Mouse (Mus musculus) thymus, postnatal 25 days (tissue): ENCODE data around the gene Acer2.
"Not testable (repeated sequence)": the region's sequence is repeated elsewhere in the genome, so short reads cannot be mapped to it uniquely, and the experiment has no call there.

Experiments
- DNase-seq: peaks from one replicate; pipeline ENCODE4 v3.0.0; 2022

Gene Acer2

DNA sequence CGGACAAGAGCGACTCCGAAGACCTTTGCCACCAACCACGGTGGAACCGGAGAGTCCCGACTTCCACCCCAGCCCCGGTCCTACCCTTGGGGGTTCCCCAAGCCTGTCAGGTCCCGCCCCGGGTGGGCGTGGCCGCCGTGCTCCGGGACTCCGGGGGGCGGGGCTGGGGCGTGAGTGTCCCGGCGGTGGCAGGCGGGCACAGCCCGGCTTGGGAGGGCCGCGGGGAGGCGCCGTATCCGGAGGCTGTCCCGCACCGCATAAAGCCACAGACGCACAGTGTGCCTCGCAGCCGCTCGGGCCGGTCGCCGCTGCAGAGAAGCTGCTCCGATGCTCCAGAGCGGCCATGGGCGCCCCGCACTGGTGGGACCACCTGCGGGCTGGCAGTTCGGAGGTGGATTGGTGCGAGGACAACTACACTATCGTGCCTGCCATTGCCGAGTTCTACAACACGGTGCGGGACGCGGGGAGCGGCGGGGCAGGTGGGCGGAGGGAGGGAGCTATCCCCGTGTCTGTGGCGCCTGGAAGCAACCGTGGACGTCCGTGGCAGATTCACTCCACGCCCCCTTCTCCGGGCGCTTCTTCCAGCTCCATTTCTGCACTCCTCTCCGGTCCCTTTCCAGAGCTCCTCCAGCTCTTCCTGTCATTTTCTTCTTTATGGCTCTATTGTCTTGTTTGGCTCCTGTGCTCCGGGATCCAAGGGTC is at the start of gene Acer2:
TSS of gene Acer2 (plus strand) at position 251 of the 702 bp plus-strand sequence.
- DNase-seq: peak; percentile 94

DNA sequence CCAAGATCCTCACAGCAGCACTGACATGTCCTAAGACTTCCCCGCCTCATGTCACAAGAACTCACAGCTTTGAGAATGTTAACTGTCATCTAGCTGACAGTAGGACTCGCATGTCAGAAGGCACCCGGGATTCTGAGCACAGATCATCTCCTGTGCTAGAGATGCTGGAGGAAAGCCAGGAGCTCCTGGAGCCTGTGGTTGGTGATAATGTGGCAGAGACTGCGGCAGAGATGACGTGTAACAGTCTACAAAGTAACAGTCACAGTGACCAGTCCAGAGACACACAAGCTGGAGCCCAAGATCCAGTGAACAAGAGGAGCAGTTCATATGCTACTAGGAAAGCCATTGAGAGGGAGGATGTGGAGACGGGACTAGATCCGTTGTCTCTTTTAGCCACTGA is 49.1 kb upstream of the Acer2 start:
- no peak for DNase-seq

DNA sequence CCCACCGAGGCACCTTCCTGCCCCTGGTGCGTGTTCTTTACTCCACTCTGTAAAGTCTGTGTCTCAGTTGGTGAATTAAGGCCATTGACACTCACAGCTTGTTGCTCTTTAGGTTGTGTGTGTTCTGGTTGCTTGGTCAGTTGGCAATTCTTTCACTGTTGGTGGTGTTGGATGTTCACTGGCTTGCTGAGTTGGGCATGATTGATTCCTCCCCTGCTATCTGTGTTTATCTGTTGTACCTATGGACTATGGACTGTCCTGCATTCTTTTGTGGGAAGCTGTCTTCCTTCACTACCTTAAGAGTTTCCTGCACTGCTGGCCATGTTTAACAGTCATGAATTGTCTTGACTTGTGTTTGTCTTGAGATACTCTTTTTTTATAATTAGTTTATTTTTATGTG is 42.3 kb upstream of the Acer2 start:
- no peak for DNase-seq

DNA sequence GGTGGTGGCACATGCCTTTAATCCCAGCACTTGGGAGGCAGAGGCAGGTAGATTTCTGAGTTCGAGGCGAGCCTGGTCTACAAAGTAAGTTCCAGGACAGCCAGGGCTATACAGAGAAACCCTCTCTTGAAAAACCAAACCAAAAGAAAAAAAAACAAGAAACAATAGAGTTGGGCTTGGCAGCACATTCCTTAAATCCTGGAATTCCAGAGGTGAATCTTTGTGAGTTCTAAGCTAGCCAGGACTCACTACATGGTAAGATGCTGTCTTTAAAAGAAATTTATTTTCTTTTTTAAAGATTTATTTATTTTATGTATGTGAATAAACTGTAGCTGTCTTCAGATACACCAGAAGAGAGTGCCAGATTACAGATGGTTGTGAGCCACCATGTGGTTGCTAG is 33.1 kb upstream of the Acer2 start:
- DNase-seq: not testable (repeated sequence)

DNA sequence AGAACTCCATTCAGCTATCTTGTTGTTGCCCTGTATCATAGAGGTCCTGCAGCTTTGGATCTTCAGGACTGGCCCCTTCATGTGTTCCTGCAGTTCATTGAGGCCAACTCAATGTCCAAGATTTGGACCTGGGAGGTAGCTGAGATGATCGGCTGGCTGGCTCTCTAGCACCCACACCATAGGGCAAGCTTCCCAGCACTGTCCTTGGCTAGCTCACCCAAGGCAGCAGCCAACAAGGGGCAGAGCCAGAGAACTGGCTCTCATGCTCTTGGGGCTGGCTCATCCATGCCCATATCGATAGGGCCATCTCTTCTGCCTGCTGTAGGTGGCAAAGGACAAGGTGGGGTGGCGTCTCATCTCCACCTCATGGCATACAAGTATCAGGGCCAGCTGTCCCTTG is 28.8 kb upstream of the Acer2 start:
- no peak for DNase-seq

DNA sequence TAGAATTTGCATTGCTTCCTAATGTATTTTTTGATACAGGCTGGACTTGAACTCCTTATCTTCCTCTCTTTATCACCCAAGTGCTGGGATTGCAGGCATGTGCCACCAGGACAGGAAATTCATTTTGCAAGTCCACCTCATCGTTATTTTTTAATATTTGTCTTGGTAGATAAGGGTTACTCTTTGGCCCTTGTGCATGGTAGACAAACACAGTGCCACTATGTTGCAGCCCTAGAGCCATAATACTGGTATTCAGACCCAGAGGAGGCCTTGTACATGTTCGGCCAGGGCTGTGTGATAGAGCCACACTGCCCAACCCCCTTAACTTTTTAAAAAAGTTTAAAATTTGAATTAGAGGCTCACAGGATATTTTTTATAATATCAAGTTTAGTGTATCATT is 26.9 kb upstream of the Acer2 start:
- DNase-seq: no peak

DNA sequence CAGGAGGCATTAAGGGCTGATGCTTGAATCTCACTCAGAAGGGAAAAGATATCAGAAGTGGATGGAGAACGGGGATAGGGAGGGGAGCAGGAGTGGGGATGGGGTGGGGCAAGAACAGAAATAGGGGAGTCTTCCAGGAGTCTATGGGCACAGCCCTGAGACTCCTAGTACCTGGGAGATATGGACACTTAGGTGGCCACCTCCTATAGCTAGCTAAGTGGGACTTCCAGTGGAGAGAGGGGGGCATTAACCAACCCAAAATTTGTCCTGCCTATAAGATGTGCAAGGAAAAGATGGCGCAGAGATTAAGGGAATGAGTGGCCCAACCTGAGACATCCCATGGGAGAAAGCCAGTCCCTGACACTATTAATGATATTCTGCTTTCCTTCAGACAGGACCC is 22.9 kb upstream of the Acer2 start:
- DNase-seq: no peak

DNA sequence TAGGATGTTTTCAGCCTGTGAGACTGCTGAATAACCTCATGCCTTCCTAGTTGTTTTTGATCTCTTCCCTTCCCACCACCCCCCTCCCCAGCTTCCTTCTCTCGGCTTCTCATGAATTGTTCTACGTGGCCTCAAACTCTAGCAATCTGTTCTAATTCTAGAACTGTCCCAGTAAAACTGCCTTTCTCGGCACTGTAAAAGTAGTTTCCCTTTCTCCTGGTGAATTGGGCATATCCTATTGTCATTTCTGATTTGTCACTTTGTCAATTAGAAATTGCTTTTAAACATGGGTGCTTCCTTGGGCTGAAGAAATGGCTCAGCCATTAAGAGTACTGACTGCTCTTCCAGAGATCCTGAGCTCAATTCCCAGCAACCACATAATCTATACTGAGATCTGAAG is 22.2 kb upstream of the Acer2 start:
- no peak for DNase-seq

DNA sequence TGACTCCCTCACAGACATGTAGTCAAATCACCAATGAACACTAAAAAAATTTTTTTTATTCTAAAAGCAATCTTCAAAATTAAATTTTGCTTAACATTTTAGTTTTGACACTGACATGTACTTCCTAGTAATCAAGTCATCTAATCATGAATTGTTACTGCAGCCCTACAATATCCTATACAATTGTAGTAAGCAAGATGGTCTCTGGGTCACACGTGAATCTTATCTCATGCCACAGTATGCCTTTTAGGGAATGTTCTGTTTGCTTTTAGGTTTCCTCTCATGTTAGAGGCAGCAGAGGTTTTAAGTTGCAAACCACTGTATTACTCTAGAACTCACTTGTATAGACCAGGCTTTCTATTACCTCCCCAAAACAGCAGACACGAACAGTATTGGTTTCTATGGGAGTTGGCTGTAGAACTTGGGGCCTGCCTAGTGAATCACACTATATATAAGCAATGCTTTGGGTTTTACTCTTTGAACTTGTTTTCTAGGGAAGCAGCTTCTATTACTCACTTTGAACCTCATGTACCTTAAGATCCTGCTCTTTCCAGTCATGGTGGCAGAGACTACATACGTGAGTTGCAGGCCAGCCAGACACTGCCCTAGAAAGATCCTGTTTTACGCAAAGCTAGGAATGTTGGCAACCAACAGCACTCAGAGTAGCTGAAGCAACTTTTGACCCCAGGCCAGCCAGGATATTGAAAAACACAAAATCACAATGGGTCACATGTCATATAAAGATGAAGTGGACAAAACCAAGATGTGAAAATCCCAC is 21.2 kb upstream of the Acer2 start:
- DNase-seq: no peak

DNA sequence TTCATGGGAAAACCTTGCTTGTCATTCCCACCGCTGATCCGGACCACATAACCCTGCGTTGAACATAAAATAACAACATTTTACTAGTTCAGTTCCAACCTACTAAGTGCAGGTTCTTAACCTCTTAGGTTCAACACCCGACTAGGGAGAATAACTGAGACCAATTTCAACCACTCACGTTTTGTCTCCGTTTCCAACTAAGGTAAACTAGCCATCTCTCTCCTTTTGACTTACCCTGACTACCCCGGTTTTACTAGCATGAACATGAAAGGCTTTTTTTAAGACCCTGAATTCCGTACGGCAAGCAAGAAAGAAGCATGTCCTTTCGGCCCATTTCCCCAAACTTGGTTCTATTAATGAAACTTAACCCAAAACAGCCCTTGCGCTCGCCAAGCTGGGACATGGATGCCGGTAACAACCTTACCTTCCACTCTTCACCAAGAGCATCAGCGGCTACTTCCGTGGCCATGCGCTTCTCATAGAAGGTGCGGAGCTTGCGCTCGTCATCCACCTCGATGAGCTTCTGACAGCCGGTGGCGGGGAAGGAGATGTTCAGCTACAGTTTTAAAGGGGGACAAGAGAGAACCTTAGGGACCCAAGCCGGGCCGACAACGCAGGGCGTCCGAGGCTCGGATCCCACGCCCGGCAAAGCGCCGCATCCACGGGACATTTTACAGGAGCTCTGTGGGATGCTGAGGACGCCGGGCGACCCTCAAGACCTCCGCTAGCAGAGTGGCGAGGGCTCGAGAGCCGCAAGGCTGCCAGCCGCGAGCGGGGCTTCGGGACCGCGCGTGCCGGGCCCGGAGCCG is 17.7 kb upstream of the Acer2 start:
- no peak for DNase-seq

DNA sequence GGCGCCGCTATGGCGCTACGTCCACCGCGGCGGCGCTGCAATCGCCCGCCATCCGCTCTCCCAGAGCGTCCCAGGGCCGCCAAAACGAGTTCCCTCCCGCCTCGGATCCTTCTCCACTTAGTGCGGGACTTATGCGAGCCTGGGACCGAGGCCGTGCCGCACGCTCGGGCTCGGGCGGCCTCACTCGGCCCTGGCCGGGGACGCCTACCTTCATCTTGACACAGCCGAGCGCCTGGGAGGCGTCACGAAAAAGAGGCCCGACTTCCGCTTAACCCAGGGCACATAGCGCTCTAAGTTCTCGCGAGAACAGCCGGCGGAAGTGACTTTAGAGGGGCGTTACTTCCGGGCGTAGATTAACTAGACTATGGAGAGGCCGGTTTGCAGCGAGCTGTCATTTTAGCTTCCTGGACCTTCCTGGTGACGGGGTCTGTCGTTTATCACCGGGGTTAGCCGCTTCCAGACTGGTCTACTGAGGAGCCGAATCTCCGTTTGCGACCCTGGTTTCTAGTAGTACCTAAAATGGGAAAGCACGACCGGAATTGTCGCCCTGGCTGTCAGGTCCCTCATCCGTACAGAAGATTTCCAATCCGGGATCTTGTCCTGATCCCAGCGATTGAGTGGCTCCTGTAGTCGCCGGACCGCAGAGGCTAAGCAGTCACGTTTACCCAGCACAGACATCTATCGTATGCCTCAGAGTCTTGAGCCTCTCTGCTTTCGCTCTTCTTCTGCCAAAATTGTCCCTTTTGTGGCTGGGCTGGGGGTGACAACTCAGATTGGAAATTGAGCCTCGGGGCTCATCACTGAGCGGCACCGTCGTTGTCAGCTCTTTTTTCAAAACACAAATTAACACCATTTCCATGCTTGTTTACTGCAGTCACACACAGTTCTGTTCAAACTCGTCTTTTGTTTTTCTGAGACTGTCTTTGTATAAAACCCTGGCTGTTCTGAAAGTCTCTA is 16.8 kb upstream of the Acer2 start, which contains the start of gene Rps6:
TSS of gene Rps6 (minus strand) at position 300 of the 957 bp plus-strand sequence.
- peak; percentile 95 for DNase-seq

DNA sequence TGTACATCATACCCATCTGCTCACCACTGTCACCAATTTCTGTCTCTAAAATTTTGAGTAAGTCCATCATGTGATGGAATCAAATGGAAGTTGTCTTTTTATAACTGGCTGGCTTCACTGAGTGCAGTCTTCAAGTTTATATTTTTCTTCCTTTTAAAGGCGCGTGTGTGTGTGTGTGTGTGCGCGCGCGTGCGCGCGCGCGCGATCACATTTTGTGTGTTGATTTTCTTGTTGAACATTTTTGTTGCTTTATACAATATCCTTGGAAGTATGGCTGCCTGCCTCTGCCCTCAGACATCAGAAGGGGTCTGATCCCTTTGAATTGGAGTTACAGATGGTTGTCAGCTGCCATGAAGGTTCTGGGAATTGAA is 16.1 kb upstream of the Acer2 start:
- DNase-seq: no peak

DNA sequence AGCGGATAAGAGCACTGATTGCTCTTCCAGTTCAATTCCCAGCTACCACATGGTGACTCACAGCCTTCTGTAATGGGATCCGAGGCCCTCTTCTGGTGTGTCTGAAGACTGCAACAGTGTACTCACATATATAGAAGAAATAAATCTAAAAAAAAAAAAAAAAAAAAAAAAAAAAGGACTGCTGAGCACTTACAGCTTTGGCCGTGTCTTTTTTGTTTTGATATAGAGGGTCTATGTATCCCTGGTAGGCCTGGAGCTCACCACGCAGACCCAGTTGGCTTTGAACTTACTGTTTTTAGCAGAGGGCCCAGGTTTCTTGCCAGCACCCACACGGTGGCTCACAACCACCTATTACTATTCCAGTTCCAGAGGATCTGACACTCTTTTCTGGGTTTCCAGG is 10.1 kb upstream of the Acer2 start:
- no peak for DNase-seq

DNA sequence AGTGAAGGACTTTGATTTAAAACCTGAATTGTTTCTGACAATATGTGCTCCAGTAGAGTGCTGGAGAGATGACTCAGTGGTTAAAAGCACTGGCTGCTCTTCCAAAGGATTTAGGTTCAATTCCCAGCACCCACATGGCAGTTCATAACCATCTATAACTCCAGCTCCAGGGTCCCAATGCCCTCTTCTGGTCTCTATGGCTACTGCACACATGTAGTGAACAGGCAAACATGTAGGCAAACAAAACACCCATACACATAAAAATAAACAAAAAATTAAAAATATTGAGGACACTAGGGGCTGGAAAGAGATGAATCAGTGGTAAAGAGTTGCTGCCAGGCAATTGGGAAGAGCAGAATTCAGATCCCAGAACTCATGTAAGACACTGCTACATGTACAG is 2.2 kb upstream of the Acer2 start:
- no peak for DNase-seq

DNA sequence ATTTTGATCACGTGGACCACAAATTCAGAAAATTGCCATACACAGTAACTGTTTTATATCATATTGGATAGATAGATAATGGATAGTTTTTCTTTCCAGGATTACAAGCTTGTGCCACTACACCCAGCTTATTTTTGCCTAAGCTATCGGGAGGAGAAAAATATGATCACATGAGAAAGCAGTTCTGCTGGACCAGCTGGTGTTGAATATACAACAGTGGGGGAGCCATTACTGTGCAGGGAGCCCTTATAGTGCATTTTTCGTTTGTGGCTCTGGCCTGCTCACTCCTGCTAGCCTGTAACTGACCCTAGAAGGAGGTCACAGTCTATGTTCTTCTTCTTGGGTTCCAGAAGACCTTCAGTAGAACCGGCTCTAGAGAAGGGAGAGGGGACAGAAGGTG is 1.1 kb upstream of the Acer2 start:
- DNase-seq: no peak

DNA sequence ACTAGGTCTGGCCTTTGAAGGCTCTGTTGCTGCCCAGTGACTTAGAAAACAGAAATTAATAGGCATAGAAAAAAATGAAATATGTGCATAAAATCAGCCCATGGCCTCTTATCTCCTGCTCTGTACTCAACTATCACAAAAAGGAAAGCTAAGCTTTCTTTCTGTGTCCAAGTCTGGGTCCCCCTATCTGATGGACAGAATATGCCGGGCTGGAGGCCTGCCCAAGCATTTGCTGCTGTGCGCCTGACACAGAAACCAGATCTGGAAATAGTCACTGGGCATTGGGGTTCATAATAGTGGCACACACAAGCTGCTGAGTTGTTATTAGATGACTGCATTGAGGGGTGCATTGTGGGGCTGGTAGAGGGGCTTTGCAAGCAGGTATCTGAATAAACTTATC is 5.3 kb downstream of the Acer2 start:
- no peak for DNase-seq

DNA sequence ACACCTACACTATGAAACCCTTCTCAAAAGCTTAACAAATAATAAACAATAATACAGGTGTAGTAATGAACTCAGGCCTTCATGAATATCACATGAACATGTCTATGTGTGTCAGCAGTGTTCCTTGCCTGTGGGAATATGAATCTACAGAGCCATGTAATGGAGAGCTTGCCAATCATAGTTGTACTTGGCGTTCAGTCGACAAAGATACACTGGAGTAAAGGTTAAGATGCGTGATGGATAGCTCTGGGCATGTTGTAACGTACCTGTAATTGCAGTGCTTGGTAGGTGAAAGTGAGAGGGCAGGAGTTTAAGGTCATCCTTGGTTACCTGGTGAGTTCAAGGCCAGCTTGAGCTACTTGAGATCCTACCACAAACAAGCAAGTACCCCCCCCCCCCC is 7.0 kb downstream of the Acer2 start:
- DNase-seq: no peak

DNA sequence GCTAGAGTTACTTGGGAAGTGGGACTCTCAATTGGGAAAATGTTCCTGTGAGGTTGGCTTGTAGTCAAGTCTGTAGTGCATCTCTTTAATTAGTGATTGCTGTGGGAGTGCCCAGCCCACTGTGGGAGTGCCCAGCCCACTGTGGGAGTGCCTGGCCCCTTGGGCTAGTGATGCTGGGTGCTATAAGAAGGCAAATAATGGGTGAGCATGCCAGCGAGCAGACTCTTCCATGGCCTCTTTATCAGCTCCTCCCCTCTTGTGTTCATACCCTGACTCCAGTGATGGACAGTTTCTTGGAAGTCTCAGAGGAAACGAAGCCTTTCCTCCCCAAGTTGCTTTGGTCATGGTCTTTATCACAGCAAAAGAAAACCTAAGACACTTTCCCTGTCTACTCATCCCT is 8.2 kb downstream of the Acer2 start:
- no peak for DNase-seq

DNA sequence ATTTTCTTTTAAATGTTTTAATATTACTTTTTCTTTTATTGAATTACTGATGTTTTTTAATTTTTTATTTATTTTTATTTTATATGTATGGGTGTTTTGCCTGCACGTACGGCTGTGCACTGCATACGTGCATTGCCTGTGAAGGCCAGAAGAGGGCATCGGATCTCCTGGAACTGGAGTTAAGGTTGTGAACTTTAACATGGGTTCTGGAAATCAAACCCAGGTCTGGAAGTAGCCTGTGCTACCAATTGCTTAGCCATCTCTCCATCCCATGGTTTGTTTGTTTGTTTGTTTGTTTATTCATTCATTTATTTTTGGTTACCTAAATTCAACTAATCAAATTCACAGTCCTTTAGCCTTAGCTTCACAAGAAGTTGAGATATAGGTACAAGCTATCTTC is 10.7 kb downstream of the Acer2 start:
- DNase-seq: peak; percentile 59

DNA sequence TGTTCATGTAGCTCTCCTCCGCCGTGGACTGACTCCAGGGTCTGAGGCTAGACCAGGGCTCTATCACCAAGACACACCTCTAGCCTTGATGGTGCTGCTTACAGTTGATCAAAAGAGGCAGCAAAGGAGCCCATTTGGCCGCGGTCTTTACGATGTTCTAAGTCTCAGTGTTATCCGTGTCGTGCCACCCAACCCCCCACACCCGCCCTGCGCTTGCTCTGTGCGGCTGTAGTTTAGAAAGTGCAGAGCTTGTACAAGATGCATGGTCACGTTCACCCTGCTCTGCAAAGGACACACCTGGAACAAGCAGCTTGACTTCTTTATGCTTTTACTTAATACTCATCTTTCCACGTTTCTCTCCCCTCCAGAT is 11.6 kb downstream of the Acer2 start:
- no peak for DNase-seq

DNA sequence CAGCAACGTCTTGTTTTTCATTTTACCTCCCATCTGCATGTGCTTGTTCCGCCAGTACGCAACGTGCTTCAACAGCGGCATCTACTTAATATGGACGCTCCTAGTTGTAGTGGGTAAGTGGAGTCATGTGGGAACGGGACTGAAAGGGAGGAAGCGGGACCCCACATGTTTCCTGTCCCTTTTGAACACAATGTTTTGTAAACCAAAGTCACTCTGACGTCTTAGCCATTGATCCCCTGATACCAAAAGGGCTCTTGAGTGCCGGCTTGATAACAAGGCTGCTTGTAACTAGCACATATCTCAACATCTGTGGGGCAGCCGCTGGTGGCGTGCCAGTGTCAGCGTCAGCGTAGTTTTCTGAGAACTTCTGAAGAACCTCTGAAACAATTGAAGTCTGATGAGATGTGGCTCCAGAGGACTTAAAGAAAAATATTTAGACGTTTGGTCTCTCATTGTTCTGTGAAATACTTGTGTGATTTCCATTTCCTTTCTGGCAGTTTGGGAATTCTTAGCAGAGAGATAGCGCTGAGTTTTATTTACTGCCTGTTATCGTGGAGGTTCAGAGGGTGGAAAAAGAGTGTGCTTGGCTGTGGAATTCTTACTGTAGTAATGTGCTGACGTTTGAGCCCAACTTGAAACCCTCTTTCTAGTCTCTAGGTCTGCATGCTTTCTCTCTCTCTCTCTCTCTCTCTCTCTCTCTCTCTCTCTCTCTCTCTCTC is 12.1 kb downstream of the Acer2 start:
- peak; percentile 58 for DNase-seq

DNA sequence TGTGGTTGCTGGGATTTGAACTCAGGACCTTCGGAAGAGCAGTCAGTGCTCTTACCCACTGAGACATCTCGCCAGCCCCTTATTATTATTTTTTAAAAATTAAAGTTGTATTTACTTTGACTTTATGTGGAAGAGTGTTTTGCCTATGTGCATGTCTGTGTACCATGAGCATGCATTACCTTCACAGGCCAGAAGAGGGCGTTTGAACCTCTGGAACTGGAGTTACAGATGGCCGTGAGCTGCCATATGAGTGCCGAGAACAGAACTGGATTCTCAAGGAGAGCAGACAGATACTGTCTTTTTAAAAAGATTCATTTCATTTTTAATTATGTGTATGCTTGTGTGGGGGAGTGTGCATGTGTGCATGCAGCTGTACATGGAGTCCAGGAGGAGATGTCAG is 13.7 kb downstream of the Acer2 start:
- DNase-seq: peak; percentile 15
